Mouse (Mus musculus): Measurements from ENCODE around the gene Cnih4. TPM values are rescaled to one million over a fixed set of nuclear protein-coding genes. Genes with fewer than 3 reads are reported as not detected.

The Cnih4 gene
- polyA plus RNA-seq, 1 experiment from 2014 or later, result 52.7 TPM

GRCm38 (mm10) chr1:181211920-181212633 lies 67.6 kb downstream of the Cnih4 start, which contains the start of gene Wdr26:
TSS of gene Wdr26 (minus strand) at chr1:181212001.
- 2% methylated on average over 52 of the region's 54 CpGs for WGBS
- H3K27ac ChIP-seq (replicated peaks), result peak within 1 kb of the TSS; percentile 90
- H3K36me3 ChIP-seq, result no peaks in the 10 kb centered on the region
- H3K4me1 ChIP-seq, result peaks cover 31% of the 10 kb centered on the region
- peak within 1 kb of the TSS; percentile 96 for H3K9ac ChIP-seq (replicated peaks)
- H3K9me3 ChIP-seq (replicated peaks), result no peaks in the 10 kb centered on the region
- peak within 1 kb of the TSS; percentile 85 for H3K4me2 ChIP-seq
- peak; percentile 95 for ATAC-seq (ENCODE audit: low FRiP score)
- peak within 1 kb of the TSS; percentile 96 for H3K4me3 ChIP-seq (replicated peaks)
- no peaks in the 10 kb centered on the region for H3K27me3 ChIP-seq (replicated peaks)

GRCm38 (mm10) chr1:181214296-181215035 lies 70.0 kb downstream of the Cnih4 start:
- Histone ChIP-seq H3K4me3 (replicated peaks) (no peak overlapping the region), H3K36me3 (no peaks in the 10 kb centered on the region), H3K4me1 (peaks cover 26% of the 10 kb centered on the region), H3K4me2 (no peak overlapping the region), H3K27me3 (replicated peaks) (no peaks in the 10 kb centered on the region), H3K27ac (replicated peaks) (no peak overlapping the region), H3K9me3 (replicated peaks) (no peaks in the 10 kb centered on the region), H3K9ac (replicated peaks) (no peak overlapping the region)
- WGBS, result 91% methylated on average over 8 of the region's 8 CpGs
- ATAC-seq (ENCODE audit: low FRiP score), result no peak

- no peaks in the 10 kb centered on the region for H3K27me3 ChIP-seq (replicated peaks)
- ATAC-seq (ENCODE audit: low FRiP score), result no peak
- no peak overlapping the region for H3K27ac ChIP-seq (replicated peaks)
- no peaks in the 10 kb centered on the region for H3K9me3 ChIP-seq (replicated peaks)
- H3K4me3 ChIP-seq (replicated peaks), result no peak overlapping the region
- no peak overlapping the region for H3K4me2 ChIP-seq
- WGBS, result 72% methylated on average over 4 of the region's 4 CpGs
- H3K36me3 ChIP-seq, result no peaks in the 10 kb centered on the region
- peaks cover 15% of the 10 kb centered on the region for H3K4me1 ChIP-seq
- no peak overlapping the region for H3K9ac ChIP-seq (replicated peaks)
Measured at GRCm38 (mm10) chr1:181216315-181216714, 71.8 kb downstream of the Cnih4 start.

Other genes starting within 250 kb of the Cnih4 start
- 73.7 and 80.6 TPM in 2 replicates for gene Pycr2, start 240.4 kb upstream of the Cnih4 start, polyA plus RNA-seq (2015; fragmentation: Nextera tagmentation; extraction: Ambion mirVana)
- gene Lefty1, start 209.7 kb upstream of the Cnih4 start, polyA plus RNA-seq (2015; fragmentation: Nextera tagmentation; extraction: Ambion mirVana), result 0.22 and 0.23 TPM in 2 replicates
- gene Tmem63a, start 202.3 kb upstream of the Cnih4 start, polyA plus RNA-seq (2015; fragmentation: Nextera tagmentation; extraction: Ambion mirVana), result 2.5 and 5.4 TPM in 2 replicates
- 7.4 and 7.6 TPM in 2 replicates for gene Ephx1, start 123.8 kb upstream of the Cnih4 start, polyA plus RNA-seq (2015; fragmentation: Nextera tagmentation; extraction: Ambion mirVana)
- 0.10 and 0.13 TPM in 2 replicates for gene 9130409I23Rik, start 93.5 kb upstream of the Cnih4 start, polyA plus RNA-seq (2015; fragmentation: Nextera tagmentation; extraction: Ambion mirVana)
- 38.4 and 45.3 TPM in 2 replicates for gene Nvl, start 489 bp upstream of the Cnih4 start, polyA plus RNA-seq (2015; fragmentation: Nextera tagmentation; extraction: Ambion mirVana)
- gene Wdr26, start 67.3 kb downstream of the Cnih4 start, polyA plus RNA-seq (2015; fragmentation: Nextera tagmentation; extraction: Ambion mirVana), result 32.1 and 33.8 TPM in 2 replicates
- gene Cnih3, start 207.9 kb downstream of the Cnih4 start, polyA plus RNA-seq (2015; fragmentation: Nextera tagmentation; extraction: Ambion mirVana), result 15.8 and 20.2 TPM in 2 replicates

Measured in neural tube, embryonic 15.5 days (tissue).